Mouse (Mus musculus) heart, embryonic 13.5 days (tissue): ENCODE data around the gene Skp1a. TPM values are rescaled to one million over a fixed set of nuclear protein-coding genes. Genes with fewer than 3 reads are reported as not detected.
"Not testable (repeated sequence)": the region's sequence is repeated elsewhere in the genome, so short reads cannot be mapped to it uniquely, and the experiment has no call there.

Experiments used
- ATAC-seq: fragments of 200-750 bp; cut with Nextera tagmentation; 2 replicates; pipeline ENCODE4 v1.8.0; 2017; ENCODE audit warnings: moderate TSS enrichment; ENCODE audit not compliant: insufficient number of reproducible peaks, low FRiP score, low TSS enrichment; ENCODE audit errors: extremely low read depth
- H3K27ac ChIP-seq: fragments of 300-500 bp; sonication (generic); replicated peaks from 2 replicates; pipeline ENCODE4 v1.5.1; 2015; ENCODE audit warnings: moderate library complexity, mild to moderate bottlenecking, inconsistent platforms
- H3K27me3 ChIP-seq: fragments of 300-500 bp; sonication (generic); replicated peaks from 2 replicates; pipeline ENCODE4 v1.6.1; 2015; ENCODE audit warnings: mild to moderate bottlenecking, inconsistent platforms
- H3K36me3 ChIP-seq: fragments of 300-500 bp; sonication (generic); 2 replicates; pipeline ENCODE4 v1.6.1; 2015; ENCODE audit warnings: mild to moderate bottlenecking, inconsistent platforms
- H3K4me1 ChIP-seq: fragments of 300-500 bp; sonication (generic); 2 replicates; pipeline ENCODE4 v1.6.1; 2015; ENCODE audit warnings: inconsistent platforms
- H3K4me2 ChIP-seq: fragments of 300-500 bp; sonication (generic); 2 replicates; pipeline ENCODE4 v1.6.1; 2015; ENCODE audit warnings: inconsistent platforms, mild to moderate bottlenecking, moderate library complexity
- H3K4me3 ChIP-seq: fragments of 300-500 bp; sonication (generic); 2 replicates; pipeline ENCODE4 v1.5.1; 2015; ENCODE audit warnings: moderate library complexity, mild to moderate bottlenecking, inconsistent platforms
- H3K9ac ChIP-seq: fragments of 300-500 bp; sonication (generic); 2 replicates; pipeline ENCODE4 v1.6.1; 2015; ENCODE audit warnings: inconsistent platforms, mild to moderate bottlenecking, moderate library complexity
- H3K9me3 ChIP-seq: fragments of 300-500 bp; sonication (generic); 2 replicates; pipeline ENCODE4 v1.6.1; 2016; ENCODE audit warnings: inconsistent platforms
- WGBS: fragments of 180-500 bp; shearing (Covaris S2); methylation state at CpG from one replicate; pipeline ENCODE4 v1.1.7; 2015; ENCODE audit warnings: mixed read lengths; 5-methylcytosine and 5-hydroxymethylcytosine counted together
- polyA plus RNA-seq: library from polyadenylated mRNA; unstranded; fragments of >200 nt; fragmentation: Nextera tagmentation; extraction: Ambion mirVana; gene quantifications from 2 replicates; pipeline ENCODE4 v1.2.1, GENCODE M21; 2015

The Skp1a gene
- 467 and 522 TPM in 2 replicates for polyA plus RNA-seq

- Histone ChIP-seq H3K27me3 (no peaks in the 10 kb centered on the region), H3K4me2 (peak within 1 kb of the TSS; percentile 88), H3K4me3 (peak within 1 kb of the TSS; percentile 92), H3K9me3 (no peaks in the 10 kb centered on the region), H3K9ac (peak within 1 kb of the TSS; percentile 99), H3K27ac (peak within 1 kb of the TSS; percentile 99), H3K36me3 (peaks cover 13% of the 10 kb centered on the region), H3K4me1 (peaks cover 31% of the 10 kb centered on the region)
- ATAC-seq: peak; percentile 85
- under 1% methylated on average over 87 of the region's 87 CpGs for WGBS
Measured at GRCm38 (mm10) chr11:52231606-52232541, at the start of gene Skp1a. Gene Skp1a (plus strand): TSS chr11:52231995.

- not testable (repeated sequence) for H3K9me3 ChIP-seq, H3K4me1 ChIP-seq, H3K27me3 ChIP-seq, H3K36me3 ChIP-seq, H3K4me2 ChIP-seq, ATAC-seq, H3K9ac ChIP-seq, H3K27ac ChIP-seq, H3K4me3 ChIP-seq
- 82% methylated on average over 8 of the region's 8 CpGs for WGBS
Measured at GRCm38 (mm10) chr11:52196496-52197023, 35.2 kb upstream of the Skp1a start.

GRCm38 (mm10) chr11:52213887-52214286 lies 17.9 kb upstream of the Skp1a start, which contains the start of gene Olfr1371:
Gene Olfr1371 (minus strand): TSS chr11:52213987.
- Histone ChIP-seq H3K4me3 (no peak within 1 kb of the TSS), H3K4me2 (no peak within 1 kb of the TSS), H3K27ac (no peak within 1 kb of the TSS), H3K9ac (no peak within 1 kb of the TSS), H3K9me3 (no peaks in the 10 kb centered on the region), H3K36me3 (no peaks in the 10 kb centered on the region), H3K4me1 (no peaks in the 10 kb centered on the region), H3K27me3 (no peaks in the 10 kb centered on the region)
- no peak for ATAC-seq

- Histone ChIP-seq H3K27ac (no peak overlapping the region), H3K4me2 (peak overlapping the region; percentile 44), H3K36me3 (no peaks in the 10 kb centered on the region), H3K9me3 (no peaks in the 10 kb centered on the region), H3K4me1 (peaks cover 11% of the 10 kb centered on the region), H3K9ac (0 out of 2 replicates have a peak overlapping the region, but pooled peaks have one; percentile 38), H3K27me3 (peaks cover 10% of the 10 kb centered on the region), H3K4me3 (no peak overlapping the region)
- 5% methylated on average over 4 of the region's 4 CpGs for WGBS
- ATAC-seq: no peak
Measured at GRCm38 (mm10) chr11:52220282-52220681, 11.5 kb upstream of the Skp1a start.

- not testable (repeated sequence) for H3K4me2 ChIP-seq, H3K27me3 ChIP-seq, H3K36me3 ChIP-seq, ATAC-seq, H3K9ac ChIP-seq, H3K9me3 ChIP-seq, H3K4me3 ChIP-seq, H3K27ac ChIP-seq
- H3K4me1 ChIP-seq: peaks cover 11% of the 10 kb centered on the region
- 81% methylated on average over 6 of the region's 6 CpGs for WGBS
Measured at GRCm38 (mm10) chr11:52221921-52222320, 9.9 kb upstream of the Skp1a start.

GRCm38 (mm10) chr11:52222891-52223290 lies 8.9 kb upstream of the Skp1a start:
- peaks cover 10% of the 10 kb centered on the region for H3K27me3 ChIP-seq
- no peak for ATAC-seq
- peaks cover 11% of the 10 kb centered on the region for H3K4me1 ChIP-seq
- no peak overlapping the region for H3K27ac ChIP-seq
- H3K4me3 ChIP-seq: no peak overlapping the region
- no peaks in the 10 kb centered on the region for H3K9me3 ChIP-seq
- WGBS: 71% methylated on average over 6 of the region's 6 CpGs
- H3K4me2 ChIP-seq: no peak overlapping the region
- H3K36me3 ChIP-seq: no peaks in the 10 kb centered on the region
- no peak overlapping the region for H3K9ac ChIP-seq

- peaks cover 10% of the 10 kb centered on the region for H3K27me3 ChIP-seq
- peak overlapping the region; percentile 37 for H3K4me3 ChIP-seq
- peak overlapping the region; percentile 48; the same call in 1 of the 2 replicates for H3K9ac ChIP-seq
- ATAC-seq: no peak
- no peaks in the 10 kb centered on the region for H3K9me3 ChIP-seq
- H3K36me3 ChIP-seq: no peaks in the 10 kb centered on the region
- peak overlapping the region; percentile 65 for H3K4me2 ChIP-seq
- no peak overlapping the region for H3K27ac ChIP-seq
- 12% methylated on average over 19 of the region's 19 CpGs for WGBS
- peaks cover 11% of the 10 kb centered on the region for H3K4me1 ChIP-seq
Measured at GRCm38 (mm10) chr11:52223968-52224682, 7.7 kb upstream of the Skp1a start.

GRCm38 (mm10) chr11:52225986-52226599 lies 5.7 kb upstream of the Skp1a start:
- peaks cover 16% of the 10 kb centered on the region for H3K4me1 ChIP-seq
- 62% methylated on average over 3 of the region's 3 CpGs for WGBS
- no peak overlapping the region for H3K4me3 ChIP-seq
- H3K9me3 ChIP-seq: no peaks in the 10 kb centered on the region
- peaks cover 10% of the 10 kb centered on the region for H3K27me3 ChIP-seq
- H3K4me2 ChIP-seq: no peak overlapping the region
- H3K36me3 ChIP-seq: no peaks in the 10 kb centered on the region
- H3K9ac ChIP-seq: no peak overlapping the region
- no peak overlapping the region for H3K27ac ChIP-seq
- no peak for ATAC-seq

GRCm38 (mm10) chr11:52227053-52227452 lies 4.7 kb upstream of the Skp1a start:
- ATAC-seq: no peak
- WGBS: 64% methylated on average over 3 of the region's 3 CpGs
- H3K4me1 ChIP-seq: peaks cover 17% of the 10 kb centered on the region
- H3K27ac ChIP-seq: no peak overlapping the region
- H3K36me3 ChIP-seq: no peaks in the 10 kb centered on the region
- peaks cover 10% of the 10 kb centered on the region for H3K27me3 ChIP-seq
- H3K4me3 ChIP-seq: no peak overlapping the region
- no peak overlapping the region for H3K4me2 ChIP-seq
- no peak overlapping the region for H3K9ac ChIP-seq
- H3K9me3 ChIP-seq: no peaks in the 10 kb centered on the region

- no peak overlapping the region for H3K4me3 ChIP-seq
- 70% methylated on average over 13 of the region's 13 CpGs for WGBS
- peaks cover 17% of the 10 kb centered on the region for H3K4me1 ChIP-seq
- H3K27me3 ChIP-seq: peaks cover 10% of the 10 kb centered on the region
- H3K9me3 ChIP-seq: no peaks in the 10 kb centered on the region
- no peaks in the 10 kb centered on the region for H3K36me3 ChIP-seq
- ATAC-seq: no peak
- no peak overlapping the region for H3K27ac ChIP-seq
- no peak overlapping the region for H3K9ac ChIP-seq
- H3K4me2 ChIP-seq: no peak overlapping the region
Measured at GRCm38 (mm10) chr11:52227466-52228226, 4.1 kb upstream of the Skp1a start.
